Mouse (Mus musculus): Measurements from ENCODE around the gene 4933430I17Rik.

DNA sequence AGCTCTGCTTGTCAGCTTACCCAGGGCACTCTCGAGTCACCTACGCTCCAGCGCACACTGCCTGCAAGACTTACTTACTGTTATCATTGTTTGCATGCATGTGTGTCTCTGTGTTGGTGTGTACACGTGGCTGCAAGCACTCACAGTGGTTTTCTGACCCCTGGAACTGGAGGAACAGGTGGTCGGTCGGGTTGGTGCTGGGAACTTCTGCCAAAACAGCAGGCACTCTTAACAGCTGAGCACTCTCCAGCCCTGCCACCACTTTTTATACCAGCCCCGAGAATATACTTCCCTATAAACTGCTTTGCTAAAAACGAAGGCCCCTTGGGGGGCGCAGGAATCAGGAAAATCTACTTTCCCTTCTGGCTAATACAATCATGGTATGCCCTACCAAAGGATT is 30.9 kb upstream of the 4933430I17Rik start:
- TF ChIP-seq CTCF (IDR thresholded peaks at IDR 0.05; ENCODE audit: extremely low read depth, insufficient read length, insufficient replicate concordance, low read depth, low read length) (no peak), POLR2A (IDR thresholded peaks at IDR 0.05; ENCODE audit: low read depth, low read length) (no peak)
